Mouse (Mus musculus) Patski (cell line): ENCODE data around the gene Chst11. TPM values are rescaled to one million over a fixed set of nuclear protein-coding genes. Genes with fewer than 3 reads are reported as not detected.
A peak's percentile ranks its signal among the peaks of the same experiment; 100 is the strongest.

Experiments used
- ATAC-seq: fragments of 100-300 bp; one replicate; pipeline ENCODE4 v1.8.0; 2021
- CTCF ChIA-PET: fragments of 350-600 bp; sonication (Branson Sonifier 250); formaldehyde crosslinking; loops from one replicate; lab custom pipeline; 2022; ENCODE audit warnings: inconsistent platforms; lab: Charles Lee
- POLR2A ChIA-PET: fragments of 350-600 bp; sonication (Branson Sonifier 250); formaldehyde crosslinking; loops from one replicate; lab custom pipeline; 2022; ENCODE audit warnings: antibody characterized with exemption, inconsistent platforms; lab: Charles Lee
- DNase-seq: peaks from one replicate; pipeline ENCODE4 v3.0.0-alpha.2; 2011; ENCODE audit warnings: low read depth, low spot score
- H3K27me3 ChIP-seq: fragments of 371-371 bp; one replicate; pipeline ENCODE4 v1.5.1; 2021
- CTCF ChIP-seq: fragments of 100-300 bp; IDR thresholded peaks from one replicate; pipeline ENCODE4 v1.5.1; 2021
- in situ Hi-C: fragments of 300-500 bp; cut with MboI; formaldehyde crosslinking; loops from 3 replicates; pipeline ENCODE4 v1.11.1; 2018; ENCODE audit warnings: low pct_unique_long_range_greater_than_20kb, mixed read lengths
- polyA plus RNA-seq: library from polyadenylated mRNA; unstranded; gene quantifications from one replicate; pipeline ENCODE4 v1.2.3, GENCODE M21; 2021

Gene Chst11
- polyA plus RNA-seq, 1 experiment from 2014 or later = 10.3 TPM

DNA sequence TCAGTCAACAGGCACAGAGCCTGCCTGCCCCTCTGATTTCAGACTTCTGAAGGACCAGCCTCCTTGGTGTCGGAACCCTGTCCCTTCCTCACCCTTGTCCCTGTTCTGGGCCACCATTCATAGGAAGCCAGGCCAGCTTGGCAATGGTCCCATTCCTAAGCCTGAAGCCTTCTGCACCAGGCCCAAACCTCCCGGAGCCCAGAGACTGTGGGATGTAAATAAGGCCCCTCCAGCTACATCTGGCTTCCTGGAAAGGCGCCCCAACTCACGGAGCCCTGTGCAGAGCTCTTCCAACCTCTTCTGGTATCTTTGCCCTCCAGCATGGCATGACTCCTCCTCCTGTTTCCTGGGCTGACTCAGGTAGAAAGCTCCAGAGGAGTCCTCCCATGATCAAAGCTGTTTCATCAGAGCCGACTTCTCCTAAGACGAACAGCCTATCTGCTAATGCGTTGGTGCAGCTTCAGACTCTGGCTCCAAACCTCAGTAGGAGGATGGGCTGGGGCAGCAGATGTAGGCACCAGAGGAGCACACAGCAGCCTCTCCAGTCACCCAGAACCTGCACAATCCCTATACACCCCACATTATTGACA lies 199.3 kb downstream of the Chst11 start:
- H3K27me3 ChIP-seq = no peaks in the 10 kb centered on the region
- ChIA-PET POLR2A (no interaction called here), CTCF (no interaction called here)
- peak; percentile 20 for ATAC-seq
- no peak for TF ChIP-seq CTCF
- in situ Hi-C loops = no loop called here
- no peak for DNase-seq

DNA sequence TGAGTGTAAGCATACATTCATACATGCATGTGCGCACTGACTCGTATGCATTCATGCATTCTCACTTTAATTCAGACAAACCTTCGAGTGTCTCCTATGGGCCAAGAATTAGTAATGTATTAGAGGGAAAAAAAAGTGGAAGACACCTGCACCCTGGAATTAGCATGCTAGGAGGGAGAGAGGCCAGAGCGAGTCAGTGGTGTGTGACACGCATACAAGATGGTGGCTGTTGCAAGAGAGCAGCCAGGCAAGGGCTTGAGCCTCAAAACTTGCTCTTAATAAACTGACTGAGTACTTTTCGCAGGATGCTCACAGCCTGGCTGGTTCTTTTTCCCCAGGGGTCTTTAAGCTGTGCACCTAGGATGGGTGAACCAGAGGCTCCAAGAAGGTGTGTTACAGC lies 199.8 kb downstream of the Chst11 start:
- H3K27me3 ChIP-seq = no peaks in the 10 kb centered on the region
- ATAC-seq = no peak

DNA sequence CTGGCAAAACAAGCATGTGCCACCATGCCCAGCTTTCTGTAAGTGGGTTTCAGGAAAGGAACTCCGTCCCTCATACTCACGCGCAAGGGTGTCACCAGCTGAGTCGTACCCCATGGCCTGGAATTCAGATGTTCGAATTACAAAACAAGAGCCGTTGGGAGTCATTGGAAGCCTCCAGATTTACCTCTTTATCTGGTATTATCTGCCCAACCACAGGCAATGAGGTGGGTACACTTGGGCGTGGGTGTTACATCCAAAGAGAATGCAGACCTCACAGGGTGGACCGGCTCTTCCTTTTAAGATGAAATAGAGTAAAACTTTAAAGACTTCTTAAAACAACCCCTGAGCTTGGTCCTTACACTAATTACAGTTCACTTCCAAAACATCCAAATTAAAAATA lies 200.9 kb downstream of the Chst11 start:
- in situ Hi-C loops = no loop called here
- no peak for TF ChIP-seq CTCF
- ATAC-seq (no peak), DNase-seq (no peak)
- ChIA-PET POLR2A (no interaction called here), CTCF (interaction anchor here (1.0 kb wide), 1 partner anchor 11 kb away, joined by 3 read pairs; no protein-coding TSS in a partner anchor)
- H3K27me3 ChIP-seq = no peaks in the 10 kb centered on the region

More for the DNA sequence above, 199.8 kb downstream of the Chst11 start:
- TF ChIP-seq CTCF = no peak
- ChIA-PET POLR2A (no interaction called here), CTCF (no interaction called here)
- in situ Hi-C loops = no loop called here
- no peak for DNase-seq

DNA sequence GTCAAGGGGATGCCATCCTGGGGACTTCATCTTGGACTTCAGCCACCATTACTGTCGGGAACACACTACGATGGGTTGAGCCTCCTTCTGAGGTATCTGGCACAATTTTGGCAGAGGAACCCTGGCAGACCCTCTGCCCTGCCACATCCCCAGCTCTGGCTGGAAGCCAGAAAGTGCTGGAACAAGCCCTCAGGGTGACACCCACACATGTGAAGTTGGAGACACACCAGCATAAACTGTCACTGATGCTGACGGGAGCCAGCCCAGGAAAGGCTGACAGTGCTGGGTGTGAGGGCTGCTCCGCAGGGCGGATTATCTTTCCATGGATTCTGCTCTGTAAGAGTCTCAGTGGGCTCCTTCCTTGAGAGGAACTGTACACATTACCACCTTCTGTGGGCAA lies 201.7 kb downstream of the Chst11 start:
- CTCF ChIA-PET = interaction anchor here (1.0 kb wide), 2 partner anchors 8 to 10 kb away, joined by 3 read pairs; no protein-coding TSS in a partner anchor
- POLR2A ChIA-PET = no interaction called here
- no peaks in the 10 kb centered on the region for H3K27me3 ChIP-seq
- in situ Hi-C loops = no loop called here
- DNase-seq (no peak), ATAC-seq (no peak)
- no peak for TF ChIP-seq CTCF

DNA sequence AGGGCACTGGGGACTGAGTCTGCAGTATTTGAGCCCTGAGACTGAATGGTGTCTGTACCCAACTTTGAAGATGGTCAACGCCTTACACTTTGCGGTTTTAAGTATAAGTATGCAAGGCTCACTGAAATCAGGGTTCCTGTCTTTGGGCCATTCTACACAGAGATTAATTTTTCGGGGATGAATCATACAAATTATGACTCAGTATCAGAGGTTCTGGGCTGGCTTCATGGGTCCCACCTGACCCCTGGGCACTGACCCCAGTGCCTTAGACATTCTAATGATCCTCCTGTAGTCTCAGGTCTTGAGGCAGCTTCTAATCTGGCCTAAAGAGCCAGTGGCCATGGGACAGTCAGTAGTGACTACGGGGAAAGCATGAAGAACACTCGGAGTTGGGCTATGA lies 203.8 kb downstream of the Chst11 start:
- ChIA-PET POLR2A (no interaction called here), CTCF (interaction anchor here (1.1 kb wide), 2 partner anchors 8 to 63 kb away, joined by 4 read pairs; no protein-coding TSS in a partner anchor)
- DNase-seq = no peak
- no peaks in the 10 kb centered on the region for H3K27me3 ChIP-seq
- TF ChIP-seq CTCF = no peak
- ATAC-seq = no peak
- in situ Hi-C loops = no loop called here

DNA sequence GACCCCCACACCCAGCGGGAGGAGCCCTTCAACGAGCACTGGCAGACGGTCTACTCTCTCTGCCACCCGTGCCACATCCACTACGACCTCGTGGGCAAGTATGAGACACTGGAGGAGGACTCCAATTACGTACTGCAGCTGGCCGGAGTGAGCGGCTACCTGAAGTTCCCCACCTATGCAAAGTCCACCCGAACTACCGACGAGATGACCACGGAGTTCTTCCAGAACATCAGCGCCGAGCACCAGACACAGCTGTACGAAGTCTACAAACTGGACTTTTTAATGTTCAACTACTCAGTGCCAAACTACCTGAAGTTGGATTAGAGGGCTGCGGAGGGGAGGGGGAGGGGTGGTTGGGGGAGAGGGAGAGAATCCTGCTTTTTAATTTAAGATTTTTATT lies 206.2 kb downstream of the Chst11 start:
- no peak for TF ChIP-seq CTCF
- DNase-seq = no peak
- ATAC-seq = no peak
- in situ Hi-C loops = no loop called here
- H3K27me3 ChIP-seq = no peaks in the 10 kb centered on the region
- ChIA-PET POLR2A (no interaction called here), CTCF (no interaction called here)

DNA sequence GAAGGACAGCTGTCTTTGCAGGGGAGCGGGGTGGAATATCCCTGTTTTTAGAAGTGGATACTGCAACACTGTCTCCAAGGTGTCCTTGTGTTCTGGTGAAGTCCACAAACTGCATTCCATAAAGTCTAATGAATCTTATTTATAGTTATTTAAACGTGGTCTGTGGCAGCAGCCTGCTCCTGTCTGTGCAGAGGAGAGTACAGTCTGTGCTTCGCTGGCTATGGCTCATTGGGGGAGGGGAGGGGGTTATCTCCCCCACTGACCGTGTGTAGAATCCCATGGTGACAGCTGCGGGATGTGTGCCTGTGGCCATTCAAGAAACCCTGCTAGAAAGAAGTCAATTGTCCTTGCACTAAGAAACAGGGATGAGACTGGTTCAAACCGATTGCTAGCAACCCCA lies 206.7 kb downstream of the Chst11 start:
- ATAC-seq (no peak), DNase-seq (no peak)
- POLR2A ChIA-PET = no interaction called here
- CTCF ChIA-PET = no interaction called here
- no peaks in the 10 kb centered on the region for H3K27me3 ChIP-seq
- TF ChIP-seq CTCF = no peak
- in situ Hi-C loops = no loop called here

DNA sequence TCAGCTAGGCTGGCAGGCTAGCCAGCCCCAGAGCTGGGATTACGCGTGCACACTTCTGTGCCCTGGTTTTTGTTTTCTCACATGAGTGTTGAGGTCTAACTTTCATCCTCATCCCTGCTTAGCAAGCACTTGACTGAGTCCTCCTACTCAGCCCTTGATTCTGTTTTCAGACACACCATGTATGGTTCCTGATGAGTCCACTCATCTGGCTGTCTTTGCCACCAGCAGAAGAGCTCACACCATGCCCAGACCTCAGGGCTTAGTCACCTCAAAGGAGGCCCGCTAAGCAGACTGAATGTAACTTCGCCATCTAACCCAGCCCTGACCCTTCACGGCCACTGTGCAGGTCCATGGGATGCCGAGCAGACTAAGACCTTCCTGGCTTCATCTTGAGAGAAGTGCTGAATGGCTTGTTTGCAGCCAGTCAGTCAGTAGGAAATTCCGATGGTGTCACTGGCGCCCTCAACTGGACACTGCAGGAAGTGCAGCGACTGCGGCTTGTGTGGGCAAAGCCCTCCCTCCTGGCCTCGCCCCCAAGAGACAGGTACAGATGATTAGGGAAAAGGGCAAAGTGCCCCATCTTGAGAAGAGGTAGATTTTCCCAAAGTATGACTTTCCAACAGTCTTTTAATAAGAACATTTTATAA lies 212.5 kb downstream of the Chst11 start:
- peak; percentile 12 for ATAC-seq
- H3K27me3 ChIP-seq = no peaks in the 10 kb centered on the region
- in situ Hi-C loops = no loop called here
- ChIA-PET CTCF (interaction anchor here (1.2 to 2.6 kb wide), 4 partner anchors 8 to 288 kb away, joined by 4 to 8 read pairs (median 4); no protein-coding TSS in a partner anchor), POLR2A (no interaction called here)
- TF ChIP-seq CTCF = peak; percentile 94
- DNase-seq = no peak

DNA sequence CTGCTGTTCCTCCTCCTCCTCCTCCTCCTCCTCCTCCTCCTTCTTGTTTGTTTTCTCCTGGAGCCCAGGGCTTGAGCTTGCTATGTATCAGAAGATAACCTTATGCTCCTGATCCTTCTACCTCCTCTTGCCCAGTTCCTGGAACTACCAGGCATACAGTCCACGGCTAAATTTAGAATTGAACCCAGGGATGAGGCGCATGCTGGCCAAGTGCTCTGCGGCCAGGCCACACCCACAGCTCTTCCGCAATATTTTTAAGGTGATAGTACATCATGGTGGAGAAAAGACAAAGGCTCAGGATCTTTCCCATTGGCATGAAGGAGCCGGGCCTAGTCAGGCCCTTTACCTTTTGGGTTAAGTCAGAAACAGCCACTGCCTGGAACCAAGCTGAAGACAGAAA lies 213.4 kb downstream of the Chst11 start:
- CTCF ChIA-PET = no interaction called here
- in situ Hi-C loops = no loop called here
- TF ChIP-seq CTCF = no peak
- H3K27me3 ChIP-seq = no peaks in the 10 kb centered on the region
- ATAC-seq (no peak), DNase-seq (no peak)
- POLR2A ChIA-PET = no interaction called here

DNA sequence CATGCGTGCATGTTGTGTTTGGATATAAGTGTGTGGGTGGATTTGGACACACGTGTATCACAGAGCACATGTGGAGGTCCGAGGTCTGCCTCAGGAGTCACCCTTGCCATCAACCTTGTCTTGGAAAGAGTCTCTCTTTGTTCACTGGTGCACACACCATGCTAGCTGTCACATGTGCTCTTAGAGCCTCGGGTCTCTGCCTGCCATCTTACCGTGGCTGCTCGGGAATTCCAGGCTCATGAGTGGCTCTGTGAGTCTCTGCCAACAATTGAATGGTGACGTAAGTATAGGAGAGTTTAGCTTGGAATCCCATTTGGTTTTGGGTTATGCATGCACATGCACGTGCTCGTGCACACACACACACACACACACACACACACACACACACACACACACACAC lies 214.0 kb downstream of the Chst11 start:
- H3K27me3 ChIP-seq = no peaks in the 10 kb centered on the region
- POLR2A ChIA-PET = no interaction called here
- TF ChIP-seq CTCF = no peak
- CTCF ChIA-PET = no interaction called here
- ATAC-seq (no peak), DNase-seq (no peak)
- in situ Hi-C loops = no loop called here

DNA sequence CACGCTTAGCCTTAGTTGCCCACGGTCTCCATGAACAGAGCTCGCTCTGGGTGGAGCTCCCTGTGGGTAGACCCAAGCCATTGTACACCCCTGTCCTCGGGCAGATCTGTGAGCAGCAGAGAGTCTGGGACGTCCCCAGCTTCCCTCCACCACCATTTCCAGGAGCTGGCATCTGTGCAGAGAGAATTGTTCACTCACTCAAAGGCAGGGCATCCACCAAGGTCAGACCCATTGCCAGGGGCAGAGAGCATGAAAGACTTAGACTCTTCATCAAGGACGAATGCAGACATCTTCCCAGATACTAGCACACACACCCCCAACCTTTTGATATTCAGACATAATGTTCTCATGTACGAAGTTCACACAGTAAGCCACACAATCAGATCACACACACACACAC lies 216.2 kb downstream of the Chst11 start:
- H3K27me3 ChIP-seq = no peaks in the 10 kb centered on the region
- POLR2A ChIA-PET = no interaction called here
- CTCF ChIA-PET = interaction anchor here (1.2 kb wide), 1 partner anchor 10 kb away, joined by 4 read pairs; no protein-coding TSS in a partner anchor
- TF ChIP-seq CTCF = no peak
- in situ Hi-C loops = loop anchor here (25.0 kb wide), 1 partner anchor 539 kb away; no protein-coding TSS in a partner anchor
- DNase-seq (no peak), ATAC-seq (no peak)
